Mouse (Mus musculus) liver, adult (tissue): ENCODE data around the gene Atp6ap2.

Experiments
- GATA4 ChIP-seq: IDR thresholded peaks from 2 replicates; pipeline ENCODE4 v1.6.1; 2014; ENCODE audit warnings: mild to moderate bottlenecking, low read length; ENCODE audit not compliant: insufficient replicate concordance

Gene Atp6ap2

DNA sequence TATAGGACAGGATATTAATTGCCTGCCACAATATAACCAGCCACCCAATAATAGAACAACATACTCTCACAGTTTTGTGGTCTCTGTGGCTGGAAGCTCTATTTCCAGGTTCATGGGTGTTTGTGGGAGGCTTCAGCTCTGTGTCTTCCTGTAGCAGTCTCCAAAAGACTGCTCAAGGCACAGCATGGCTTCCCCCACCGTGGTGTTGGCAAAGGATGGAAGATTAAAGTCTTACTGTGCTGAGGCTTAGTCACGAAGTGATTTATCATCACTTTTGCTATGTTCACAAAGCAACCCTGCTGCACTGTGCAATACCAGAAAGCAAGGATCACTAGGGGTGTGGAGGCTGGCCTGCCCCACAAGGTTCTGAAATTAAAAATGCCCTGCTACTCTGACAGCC is 66.3 kb downstream of the Atp6ap2 start:
- TF ChIP-seq GATA4: no peak
